Mouse (Mus musculus): ENCODE results near the gene Ralgds.

Gene Ralgds

DNA sequence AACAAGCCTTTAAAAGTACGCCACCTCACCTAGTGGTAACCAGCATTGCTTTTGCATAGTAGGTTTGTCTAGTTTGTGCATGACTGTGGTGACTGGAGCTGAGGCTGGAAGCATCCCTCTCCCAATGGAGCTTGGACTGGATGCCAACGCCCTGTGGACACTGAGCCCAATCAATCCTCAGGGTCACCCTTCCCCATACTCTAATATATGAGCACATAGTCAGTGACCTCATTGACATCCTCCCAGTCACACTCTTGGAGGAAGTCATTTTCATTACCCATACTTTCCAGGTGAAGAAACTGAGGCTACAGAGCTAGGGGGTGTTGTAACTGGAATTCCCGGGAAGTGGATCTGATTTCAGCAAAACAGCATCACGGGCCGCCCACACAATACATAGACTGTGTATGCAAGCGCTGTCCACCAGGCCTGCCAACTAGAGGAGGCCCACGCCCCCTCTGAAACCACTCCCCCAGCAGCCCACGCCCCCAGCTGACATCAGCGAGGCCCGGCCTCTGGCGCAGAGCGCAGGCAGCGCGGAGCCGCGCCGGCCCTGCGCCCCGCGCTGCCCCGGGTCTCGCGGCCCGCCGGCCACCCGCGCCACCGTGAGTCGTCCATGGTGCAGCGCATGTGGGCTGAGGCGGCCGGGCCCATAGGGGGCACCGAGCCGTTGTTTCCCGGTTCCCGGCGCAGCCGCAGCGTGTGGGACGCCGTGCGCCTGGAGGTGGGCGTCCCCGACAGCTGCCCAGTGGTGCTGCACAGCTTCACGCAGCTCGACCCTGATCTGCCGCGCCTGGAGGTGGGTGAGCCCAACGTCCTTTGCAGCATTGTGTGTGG lies 20.2 kb downstream of the Ralgds start:
- DNase-seq (ENCODE audit: low spot score in 2 of 2), result peak; percentile 77

DNA sequence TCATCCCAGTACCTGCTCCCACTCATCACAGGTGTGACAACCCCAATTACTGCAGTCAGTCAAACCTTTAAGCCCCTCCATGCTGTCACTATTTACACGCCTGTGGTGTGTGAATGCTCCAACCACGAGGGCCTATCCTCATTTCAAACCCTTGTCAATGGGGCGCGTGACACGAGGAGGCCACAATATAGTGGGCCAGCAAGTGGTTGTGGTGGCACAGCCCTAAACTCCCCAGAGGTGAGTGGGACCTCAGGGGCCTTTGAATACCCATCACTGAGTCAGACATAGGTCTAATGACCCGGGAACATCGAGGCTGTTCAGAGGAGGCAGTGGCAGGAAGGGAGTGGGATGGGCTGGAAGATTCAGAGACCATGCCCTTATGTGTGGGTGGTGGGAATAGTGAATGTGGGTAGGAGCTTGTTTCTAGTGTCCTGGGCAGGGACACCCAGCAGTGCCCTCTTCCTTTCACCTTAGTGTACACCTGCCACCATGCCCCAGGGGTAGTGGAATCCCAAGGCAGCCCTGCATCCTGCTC lies 21.0 kb downstream of the Ralgds start:
- no peak for DNase-seq (ENCODE audit: low spot score in 2 of 2)

DNA sequence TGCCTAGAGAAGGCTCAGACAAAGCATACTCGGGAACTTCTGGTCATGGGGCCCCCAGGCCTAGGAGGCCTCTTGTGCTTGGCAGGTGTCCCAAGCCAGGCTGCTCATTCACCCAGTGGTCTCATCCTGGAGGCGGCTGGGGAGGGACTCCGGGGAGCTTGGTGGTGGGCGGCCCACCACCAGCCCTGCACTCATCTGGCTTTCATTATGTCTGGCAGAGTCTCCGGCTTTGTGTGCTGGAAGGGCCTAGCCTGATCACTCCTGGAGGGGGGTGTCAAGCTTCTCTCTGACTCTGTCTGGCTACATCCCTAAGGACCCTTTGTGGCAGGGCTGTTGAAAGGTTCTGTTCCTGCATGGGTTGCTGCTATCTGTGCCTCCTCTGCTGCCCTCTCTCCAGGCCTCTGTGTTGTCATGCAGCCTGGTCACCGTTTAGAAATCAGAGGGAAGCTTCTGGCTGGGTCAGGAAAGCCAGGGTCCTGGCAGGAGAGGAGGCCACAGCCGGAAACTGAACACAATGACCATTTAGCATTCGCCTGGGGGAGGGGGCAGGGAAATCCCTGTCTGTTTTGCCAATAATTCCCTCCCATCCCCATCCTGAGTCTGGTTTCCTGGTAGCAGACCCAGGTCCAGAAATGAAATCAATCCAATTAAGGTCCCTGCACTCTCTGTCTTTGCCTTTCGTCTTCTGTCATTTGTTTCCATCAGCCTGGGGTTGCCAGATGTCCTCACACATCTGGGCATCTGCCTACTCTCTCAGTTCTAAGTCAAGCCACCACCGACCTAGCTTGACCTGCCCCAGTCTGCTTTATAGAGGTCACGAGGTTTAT lies 21.7 kb downstream of the Ralgds start:
- no peak for DNase-seq (ENCODE audit: low spot score in 2 of 2)

DNA sequence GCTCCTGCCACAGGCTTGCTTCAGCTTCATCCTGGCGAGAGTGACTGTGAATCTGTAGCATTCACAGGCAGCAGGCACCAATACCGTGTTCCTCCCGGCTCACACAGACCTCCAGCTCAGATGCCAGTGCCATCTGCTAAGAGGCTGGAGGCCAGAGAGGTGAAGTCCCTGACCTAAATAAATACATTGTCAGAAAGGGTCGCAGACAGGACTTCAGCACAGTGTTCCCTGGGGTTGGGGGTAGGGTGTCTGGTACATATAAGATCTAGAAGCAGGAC lies 22.3 kb downstream of the Ralgds start:
- DNase-seq (ENCODE audit: low spot score in 2 of 2), result no peak

DNA sequence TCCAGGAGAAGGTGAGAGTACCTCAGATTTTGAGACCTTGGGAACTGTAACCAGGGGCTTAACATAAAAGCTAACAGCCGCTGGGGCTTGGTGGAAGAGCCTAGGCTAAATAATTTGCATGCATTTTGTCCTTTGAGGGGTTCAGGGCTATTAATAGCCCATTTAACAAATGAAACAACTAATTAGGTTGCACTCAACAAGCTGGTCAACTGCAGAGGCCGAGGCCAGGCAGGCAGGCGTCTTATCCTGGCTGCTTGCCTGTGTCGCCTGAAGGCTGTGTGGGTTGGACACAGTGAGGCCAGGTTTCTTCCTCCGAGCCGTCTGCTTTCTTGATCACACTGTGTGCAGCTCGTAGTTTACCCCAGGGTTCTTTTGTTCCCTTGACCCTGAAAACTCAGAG lies 22.7 kb downstream of the Ralgds start:
- no peak for DNase-seq (ENCODE audit: low spot score in 2 of 2)

DNA sequence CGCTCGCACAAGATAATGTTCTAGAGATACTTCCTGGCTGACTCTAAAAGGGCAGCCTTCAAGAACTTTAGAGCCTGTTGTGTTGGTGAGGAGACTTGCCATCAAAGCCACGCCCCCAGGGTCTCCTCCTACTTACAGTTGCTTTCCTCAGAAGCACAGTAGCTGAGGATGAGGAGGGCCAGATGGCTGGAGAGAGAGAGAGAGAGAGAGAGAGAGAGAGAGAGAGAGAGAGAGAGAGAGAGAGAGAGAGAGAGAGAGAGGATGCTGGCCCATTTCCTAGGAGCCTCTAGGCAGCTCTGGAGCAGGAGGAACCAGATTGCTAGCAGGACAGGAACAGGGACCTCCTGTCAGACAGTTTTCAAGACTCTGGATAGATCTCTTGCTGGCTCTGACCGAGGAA lies 23.2 kb downstream of the Ralgds start:
- DNase-seq (ENCODE audit: low spot score in 2 of 2), result no peak

DNA sequence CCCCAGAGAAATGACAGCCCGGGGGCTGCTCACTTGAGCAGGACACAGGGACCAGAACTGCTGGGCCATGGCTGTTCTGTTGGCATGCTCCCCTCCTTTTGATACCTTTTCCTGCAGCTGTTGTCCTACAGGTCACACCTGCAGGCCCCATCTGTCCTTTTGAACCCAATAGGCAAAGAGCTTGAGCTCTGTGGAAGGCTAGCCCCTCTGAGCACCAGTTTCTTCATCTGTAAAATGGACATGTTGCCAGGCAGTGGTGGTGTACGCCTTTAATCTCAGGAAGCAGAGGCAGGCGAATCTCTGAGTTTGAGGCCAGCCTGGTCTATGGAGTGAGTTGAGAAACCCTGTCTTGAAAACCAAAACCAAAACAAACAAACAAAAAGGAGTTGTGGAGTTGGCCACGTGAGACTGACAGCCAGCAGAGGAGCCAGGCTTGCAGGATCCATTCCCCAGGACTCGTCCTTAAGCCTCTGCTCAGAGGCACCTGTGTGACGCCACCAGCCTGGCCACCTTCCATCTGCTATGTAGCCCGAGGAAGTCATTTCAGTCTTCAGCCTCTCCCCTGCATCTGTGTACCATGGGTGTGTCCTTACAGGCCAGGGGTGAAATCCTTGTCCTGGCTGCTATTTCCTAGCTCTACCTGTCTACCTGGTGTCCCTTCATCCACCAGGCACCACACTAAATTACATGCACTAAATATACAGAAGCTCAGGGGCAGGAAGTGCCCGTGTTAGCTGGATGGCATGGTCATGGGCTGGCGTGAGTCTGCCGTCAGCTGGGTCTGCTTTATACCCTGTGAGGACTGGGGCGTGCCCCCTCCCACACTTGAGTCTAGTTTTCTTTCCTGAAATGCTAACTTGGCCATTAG lies 24.1 kb downstream of the Ralgds start:
- DNase-seq (ENCODE audit: low spot score in 2 of 2), result no peak

DNA sequence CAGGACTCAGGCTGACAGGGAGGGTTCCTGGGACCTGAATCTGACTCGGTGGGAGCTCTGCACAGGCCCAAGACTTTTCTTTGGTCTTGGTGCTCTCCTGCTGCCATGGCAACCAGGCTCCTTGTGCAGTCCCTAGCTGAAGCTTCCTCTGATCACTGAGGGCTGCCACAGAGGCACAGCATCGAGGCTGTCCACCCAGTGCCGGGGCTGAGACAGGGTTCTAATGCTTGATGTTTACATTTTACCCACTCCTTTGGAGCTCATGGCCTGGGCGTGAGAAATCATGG lies 24.7 kb downstream of the Ralgds start:
- no peak for DNase-seq (ENCODE audit: low spot score in 2 of 2)

DNA sequence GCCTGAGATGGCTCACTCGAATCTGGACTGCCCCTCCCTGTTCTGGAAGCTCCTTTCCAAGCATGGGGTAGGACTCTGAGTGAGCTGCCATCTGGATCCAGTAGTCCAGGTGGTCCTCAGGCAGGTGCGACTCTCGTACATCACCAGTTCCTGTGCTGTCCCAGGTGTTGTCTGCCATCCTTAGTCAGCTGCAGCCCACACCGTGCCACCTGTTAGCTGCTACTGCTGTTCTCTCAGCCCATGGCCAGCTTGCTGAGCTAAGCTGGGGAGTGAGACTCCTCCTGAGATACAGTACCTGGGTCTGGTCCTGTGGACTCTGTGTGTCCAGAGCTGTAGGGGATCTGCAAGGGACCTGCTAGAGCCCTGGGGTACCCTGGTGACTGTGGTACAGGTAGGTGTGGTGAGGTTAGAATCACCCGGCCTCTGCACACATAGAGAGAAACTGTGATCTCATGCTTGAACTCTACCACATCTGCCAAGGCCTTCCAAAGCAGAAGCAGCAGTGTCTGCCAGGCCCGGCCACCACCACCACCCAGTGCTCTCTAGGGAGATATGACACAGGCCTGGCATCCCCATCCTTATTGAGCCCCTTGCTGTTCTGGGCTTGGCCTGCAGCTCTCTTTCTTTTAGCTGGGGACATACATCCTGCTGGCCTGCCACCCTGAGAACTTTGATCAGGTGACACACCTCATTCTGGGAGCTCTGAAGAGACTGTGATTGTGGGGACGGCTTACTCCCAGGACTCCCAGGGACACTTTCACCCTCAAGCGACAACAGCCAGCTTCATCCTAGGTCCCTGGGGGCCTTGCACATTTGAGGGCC lies 25.3 kb downstream of the Ralgds start:
- DNase-seq (ENCODE audit: low spot score in 2 of 2), result no peak

DNA sequence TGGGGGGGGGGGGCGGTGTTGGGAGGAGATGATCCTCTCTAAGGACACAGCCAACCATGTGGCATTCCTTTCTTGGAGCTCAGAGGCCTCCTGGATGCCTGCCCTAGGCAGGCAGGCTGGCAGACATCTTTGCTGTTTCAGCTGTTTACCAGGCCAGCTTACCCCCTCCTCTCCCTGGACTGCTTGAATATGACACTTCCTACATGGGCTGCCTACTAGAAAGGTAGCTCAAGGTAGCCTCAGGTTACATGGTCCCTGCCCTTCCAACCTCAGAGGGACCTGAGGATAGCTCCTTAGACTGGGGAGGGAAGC lies 25.8 kb downstream of the Ralgds start:
- no peak for DNase-seq (ENCODE audit: low spot score in 2 of 2)

DNA sequence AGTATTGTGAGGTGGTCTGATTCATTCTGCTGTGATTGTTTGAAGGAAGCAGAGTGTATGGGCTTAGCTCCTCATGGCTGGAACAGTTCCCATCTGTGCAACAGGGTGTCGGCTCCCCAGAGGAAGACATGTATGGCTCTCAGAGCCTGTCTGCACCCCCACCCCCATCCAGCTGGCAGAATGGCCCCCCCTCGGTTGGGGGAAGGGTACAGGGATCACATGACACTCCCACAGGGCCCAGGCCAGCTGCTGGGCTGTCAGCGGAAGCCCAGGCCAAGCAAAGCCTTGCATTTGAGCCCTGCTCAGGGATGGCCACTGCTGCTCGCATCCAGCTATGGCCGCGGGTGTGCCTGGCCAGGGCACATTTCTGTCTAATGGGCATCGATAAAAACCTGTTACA lies 26.3 kb downstream of the Ralgds start:
- DNase-seq (ENCODE audit: low spot score in 2 of 2), result peak in 1 of 2 experiments; percentile 69

DNA sequence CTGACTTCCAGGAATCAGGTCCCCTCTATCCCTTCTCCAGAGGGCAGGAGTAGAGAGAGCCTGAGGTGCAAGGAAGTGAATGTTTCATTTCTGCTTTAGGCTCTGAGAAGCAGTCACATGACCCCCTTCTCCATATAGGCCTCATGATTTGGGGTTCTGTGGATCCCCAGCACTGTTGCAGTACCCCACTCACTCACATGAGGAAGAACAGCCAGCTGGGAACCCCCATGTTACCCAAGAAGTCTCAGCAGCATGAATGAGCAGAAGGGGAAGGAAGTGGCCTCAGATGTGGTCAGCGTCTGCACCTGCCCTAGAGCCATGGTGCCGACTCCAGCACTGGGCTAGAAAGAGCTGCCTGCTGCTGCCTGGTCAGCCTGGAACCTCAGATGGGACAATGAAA lies 27.0 kb downstream of the Ralgds start:
- no peak for DNase-seq (ENCODE audit: low spot score in 2 of 2)

DNA sequence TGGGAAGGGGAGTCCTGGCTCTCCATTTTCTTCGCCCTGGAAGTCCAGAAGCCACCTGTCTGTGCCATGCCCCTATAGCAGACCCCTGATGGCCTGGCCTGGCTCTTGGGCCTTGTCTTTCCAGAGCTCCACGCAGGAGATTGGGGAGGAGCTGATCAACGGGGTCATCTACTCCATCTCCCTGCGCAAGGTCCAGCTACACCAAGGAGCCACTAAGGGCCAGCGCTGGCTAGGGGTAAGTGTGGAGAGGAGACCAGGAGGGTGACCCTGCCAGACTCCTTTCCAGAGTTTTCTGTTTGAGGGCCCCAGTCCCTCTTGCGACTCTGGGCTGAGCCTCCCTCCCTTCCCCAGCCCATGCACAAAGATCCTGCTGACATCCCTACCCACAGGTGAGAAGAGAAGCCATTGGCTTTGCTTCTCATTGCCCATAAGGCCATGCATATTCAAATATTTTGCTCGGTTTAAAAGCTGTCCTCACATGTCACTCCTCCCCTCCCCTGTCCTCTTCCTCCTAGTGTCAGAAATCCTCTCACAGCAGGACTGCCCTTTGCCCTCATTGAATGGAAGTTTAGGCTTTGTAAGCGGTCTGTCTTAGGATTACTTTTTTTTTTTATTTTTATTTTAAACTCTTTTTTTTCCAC lies 27.8 kb downstream of the Ralgds start:
- no peak for DNase-seq (ENCODE audit: low spot score in 2 of 2)

DNA sequence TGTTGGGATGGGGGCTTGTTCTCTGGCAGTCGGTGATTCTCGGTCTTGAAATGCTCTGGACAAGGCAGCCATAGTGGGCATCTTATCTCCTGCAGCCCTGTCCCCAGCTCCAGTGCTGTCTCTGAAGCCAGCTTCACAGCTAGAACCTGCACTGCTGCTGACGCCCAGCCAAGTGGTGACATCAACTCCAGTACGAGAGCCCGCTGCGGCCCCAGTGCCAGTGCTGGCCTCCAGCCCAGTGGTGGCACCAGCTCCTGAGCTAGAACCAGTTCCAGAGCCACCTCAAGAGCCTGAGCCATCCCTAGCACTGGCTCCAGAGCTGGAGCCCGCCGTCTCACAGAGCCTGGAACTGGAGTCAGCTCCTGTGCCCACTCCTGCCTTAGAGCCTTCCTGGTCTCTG lies 31.0 kb downstream of the Ralgds start:
- DNase-seq (ENCODE audit: low spot score in 2 of 2), result no peak

DNA sequence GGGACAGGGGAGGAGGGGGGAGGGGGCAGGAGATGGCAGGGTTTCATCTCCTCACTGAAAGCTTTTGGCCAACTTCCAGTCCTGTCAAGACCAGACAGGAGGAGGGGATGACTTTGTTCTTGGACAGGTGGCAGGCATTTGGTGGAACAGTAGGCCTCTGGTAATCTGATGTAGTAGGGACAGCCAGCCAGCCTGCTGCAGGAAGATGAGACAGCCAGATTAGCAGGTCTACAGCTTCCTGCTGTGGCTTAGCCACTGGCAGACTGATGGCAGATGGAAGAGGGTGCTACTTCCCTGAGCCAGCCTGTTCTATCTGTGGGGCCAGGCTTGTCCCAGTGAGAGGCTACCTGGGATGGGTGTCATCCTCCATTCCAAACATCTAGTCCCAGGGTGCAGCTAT lies 33.1 kb downstream of the Ralgds start:
- DNase-seq (ENCODE audit: low spot score in 2 of 2), result no peak

DNA sequence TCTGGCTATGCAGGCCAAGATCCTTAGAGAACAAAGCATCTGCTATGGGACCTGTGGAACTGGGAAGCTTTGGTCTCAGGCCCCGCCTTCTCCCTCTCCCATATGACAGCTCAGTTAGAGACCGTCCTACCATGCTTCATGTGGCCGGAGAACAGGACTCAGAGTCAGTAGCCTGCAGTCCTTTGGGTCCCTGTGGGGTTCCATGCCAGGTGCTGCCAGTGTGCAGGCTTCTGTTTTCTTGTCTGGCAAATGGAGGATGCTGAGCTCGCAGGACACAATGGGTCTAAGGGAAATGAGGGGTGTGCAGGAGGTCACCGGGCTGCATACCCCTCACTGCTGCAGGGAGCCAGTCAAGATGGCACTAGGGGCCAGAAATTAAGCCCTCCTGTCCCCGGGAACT lies 33.6 kb downstream of the Ralgds start:
- DNase-seq (ENCODE audit: low spot score in 2 of 2), result no peak

DNA sequence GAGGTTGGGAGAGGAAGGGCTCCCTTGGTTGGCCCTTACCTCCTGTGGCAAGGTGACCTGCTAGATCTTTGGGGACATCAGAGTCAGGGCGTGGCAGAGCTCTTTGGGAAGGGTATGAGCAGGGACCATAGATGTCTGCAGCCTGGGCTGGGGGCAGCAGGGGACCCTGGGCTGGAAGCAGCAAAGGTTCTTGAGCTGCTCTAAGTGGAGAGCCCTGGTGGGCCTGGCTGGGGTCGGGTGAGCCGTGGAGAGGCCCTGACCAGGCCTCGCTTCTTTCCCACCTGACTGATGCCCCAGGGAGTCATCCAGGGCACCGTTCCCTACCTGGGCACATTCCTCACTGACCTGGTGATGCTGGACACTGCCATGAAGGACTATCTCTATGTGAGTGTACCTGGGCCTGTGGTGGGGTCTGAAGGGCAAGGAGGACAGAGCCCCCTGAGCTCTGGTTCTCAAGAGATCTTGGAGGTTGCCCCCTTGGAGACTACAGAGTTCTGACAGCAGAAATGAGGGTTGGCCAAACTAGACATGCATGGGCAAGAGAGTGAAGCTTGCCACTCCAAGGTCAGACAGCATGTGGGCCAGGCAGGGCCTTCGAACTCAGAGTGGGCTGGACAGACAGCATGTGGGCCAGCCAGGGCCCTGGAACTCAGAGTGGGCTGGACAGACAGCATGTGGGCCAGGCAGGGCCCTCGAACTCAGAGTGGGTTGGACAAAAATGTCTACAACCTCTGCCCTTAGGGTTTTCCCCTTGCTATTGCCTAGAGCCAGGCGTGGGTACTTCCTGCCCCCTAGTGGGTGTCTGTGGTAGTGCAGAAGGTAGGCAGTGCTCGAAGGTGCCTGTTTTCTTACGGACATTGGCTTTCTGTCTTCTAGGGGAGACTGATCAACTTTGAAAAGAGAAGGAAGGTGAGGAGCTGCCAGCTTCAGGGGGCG lies 34.6 kb downstream of the Ralgds start:
- DNase-seq (ENCODE audit: low spot score in 2 of 2), result peak in 1 of 2 experiments; percentile 80

DNA sequence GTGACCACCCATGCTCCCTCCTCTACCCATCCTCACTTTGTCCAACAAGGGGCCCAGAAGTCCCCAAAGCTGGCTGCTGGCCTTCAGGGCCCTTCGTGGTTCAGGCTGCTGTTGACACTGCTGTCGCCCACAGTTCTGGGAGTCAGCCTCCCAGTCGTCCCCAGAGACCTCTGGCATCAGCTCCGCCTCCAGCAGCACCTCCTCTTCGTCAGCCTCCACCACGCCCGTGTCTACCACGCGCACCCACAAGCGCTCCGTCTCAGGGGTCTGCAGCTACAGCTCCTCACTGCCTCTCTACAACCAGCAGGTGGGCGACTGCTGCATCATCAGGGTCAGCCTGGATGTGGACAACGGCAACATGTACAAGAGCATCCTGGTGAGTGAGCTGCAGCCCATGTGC lies 36.2 kb downstream of the Ralgds start:
- no peak for DNase-seq (ENCODE audit: low spot score in 2 of 2)

DNA sequence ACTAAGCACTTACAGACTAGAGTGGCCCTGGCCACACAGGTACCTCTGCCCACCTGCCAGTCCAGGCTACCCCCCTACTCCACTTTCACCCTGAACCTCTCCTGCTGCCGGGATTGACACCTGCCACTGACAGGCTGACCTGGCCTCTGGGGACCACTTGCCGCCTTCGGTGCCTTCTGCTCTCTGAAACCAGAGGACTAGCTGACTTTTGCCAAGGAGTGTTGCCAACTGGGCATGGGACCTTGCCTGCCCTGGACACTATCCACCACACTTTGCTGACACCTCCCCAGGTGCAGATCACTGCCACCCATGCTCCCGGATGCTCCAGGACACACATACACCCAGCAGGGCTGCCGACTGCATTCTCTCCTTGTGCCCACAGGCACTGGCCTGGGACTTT lies 39.4 kb downstream of the Ralgds start:
- DNase-seq (ENCODE audit: low spot score in 2 of 2), result no peak

DNA sequence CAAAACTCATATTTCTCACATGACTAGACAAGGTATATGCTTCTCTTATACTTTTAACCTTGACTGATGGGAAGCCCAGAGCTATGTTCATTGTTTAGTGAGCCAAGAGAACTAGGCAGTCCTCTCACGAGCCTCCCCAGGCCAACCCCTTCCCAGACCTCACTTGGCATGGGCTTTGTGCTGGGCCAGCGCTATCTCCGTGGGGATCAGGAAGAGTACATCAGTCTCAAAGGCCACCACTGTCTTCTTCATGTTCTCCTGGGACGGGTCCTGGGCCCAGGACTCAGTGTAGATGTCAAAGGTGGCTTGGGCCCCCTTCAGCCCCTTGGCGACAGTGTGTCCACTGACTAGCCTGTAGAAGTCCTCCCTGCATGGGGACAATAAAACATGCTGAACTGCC lies 44.5 kb downstream of the Ralgds start:
- no peak for DNase-seq (ENCODE audit: low spot score in 2 of 2)
